Mouse (Mus musculus) common myeloid progenitor, adult 5-6 weeks (primary cell): ENCODE results near the gene Gm17657. TPM values are rescaled to one million over a fixed set of nuclear protein-coding genes. Genes with fewer than 3 reads are reported as not detected.

Source experiments
- ATAC-seq: replicated peaks from 2 replicates; pipeline ENCODE4 v1.8.0; 2016; ENCODE audit warnings: low read depth, mild to moderate bottlenecking, moderate TSS enrichment, inconsistent platforms; ENCODE audit not compliant: poor library complexity, severe bottlenecking
- total RNA-seq: library from RNA; stranded (forward); fragments of 200-1000, 187-1606 nt; gene quantifications from 2 replicates; pipeline ENCODE4 v1.2.3, GENCODE M21; 2017

The Gm17657 gene
- total RNA-seq: not detected in 2 replicates

- peak; percentile 98 for ATAC-seq
These were observed at the start of gene Gm17657, which contains the start of gene Tbc1d22b for GRCm38 (mm10) chr17:29549543-29550428. Gene Gm17657, minus strand, starts transcription at chr17:29549638. Gene Tbc1d22b, plus strand, starts transcription at chr17:29549785.

- no peak for ATAC-seq
These were observed 49.6 kb upstream of the Gm17657 start for GRCm38 (mm10) chr17:29599051-29599450.

GRCm38 (mm10) chr17:29596771-29597132, 47.3 kb upstream of the Gm17657 start:
- ATAC-seq: no peak

GRCm38 (mm10) chr17:29595891-29596770, 46.7 kb upstream of the Gm17657 start:
- no peak for ATAC-seq

- no peak for ATAC-seq
These were observed 39.9 kb upstream of the Gm17657 start for GRCm38 (mm10) chr17:29589221-29589898.

- ATAC-seq: no peak
These were observed 37.5 kb upstream of the Gm17657 start for GRCm38 (mm10) chr17:29586921-29587320.

GRCm38 (mm10) chr17:29585446-29585845, 36.0 kb upstream of the Gm17657 start:
- no peak for ATAC-seq

- ATAC-seq: no peak
These were observed 35.3 kb upstream of the Gm17657 start for GRCm38 (mm10) chr17:29584737-29585136.

- ATAC-seq: peak; percentile 62
These were observed 34.9 kb upstream of the Gm17657 start for GRCm38 (mm10) chr17:29584306-29584705.

- no peak for ATAC-seq
These were observed 34.1 kb upstream of the Gm17657 start for GRCm38 (mm10) chr17:29583569-29583968.

- ATAC-seq: no peak
These were observed 30.2 kb upstream of the Gm17657 start for GRCm38 (mm10) chr17:29579579-29580126.

- ATAC-seq: no peak
These were observed 20.4 kb upstream of the Gm17657 start for GRCm38 (mm10) chr17:29569831-29570230.

GRCm38 (mm10) chr17:29568435-29568834, 19.0 kb upstream of the Gm17657 start:
- ATAC-seq: no peak

GRCm38 (mm10) chr17:29565521-29565920, 16.1 kb upstream of the Gm17657 start:
- no peak for ATAC-seq

GRCm38 (mm10) chr17:29558476-29558875, 9.0 kb upstream of the Gm17657 start:
- ATAC-seq: no peak

- no peak for ATAC-seq
These were observed 7.5 kb upstream of the Gm17657 start for GRCm38 (mm10) chr17:29556893-29557292.

GRCm38 (mm10) chr17:29556456-29556855, 7.0 kb upstream of the Gm17657 start:
- ATAC-seq: no peak

- no peak for ATAC-seq
These were observed 4.7 kb upstream of the Gm17657 start for GRCm38 (mm10) chr17:29554176-29554575.

GRCm38 (mm10) chr17:29552162-29552732, 2.8 kb upstream of the Gm17657 start, which contains the start of gene Tmem217:
Gene Tmem217, minus strand, starts transcription at chr17:29552385.
- ATAC-seq: no peak
